Mouse (Mus musculus) hindbrain, embryonic 10.5 days (tissue): ENCODE results near the gene Lamtor2. TPM values are rescaled to one million over a fixed set of nuclear protein-coding genes. Genes with fewer than 3 reads are reported as not detected.

ENCODE experiments used
- DNase-seq: peaks from one replicate; pipeline ENCODE4 v3.0.0-alpha.2; 2017; ENCODE audit warnings: low spot score
- H3K27ac ChIP-seq: fragments of 300-500 bp; sonication (generic); 2 replicates; pipeline ENCODE4 v1.5.1; 2016; ENCODE audit warnings: mild to moderate bottlenecking, moderate library complexity
- H3K27me3 ChIP-seq: fragments of 300-500 bp; sonication (generic); 2 replicates; pipeline ENCODE4 v1.6.1; 2016; ENCODE audit warnings: mild to moderate bottlenecking; ENCODE audit not compliant: poor library complexity, insufficient read depth, severe bottlenecking
- H3K36me3 ChIP-seq: fragments of 300-500 bp; sonication (generic); 2 replicates; pipeline ENCODE4 v1.6.1; 2016; ENCODE audit warnings: mild to moderate bottlenecking, moderate library complexity
- H3K4me1 ChIP-seq: fragments of 300-500 bp; sonication (generic); replicated peaks from 2 replicates; pipeline ENCODE4 v1.6.1; 2016; ENCODE audit warnings: mild to moderate bottlenecking
- H3K4me3 ChIP-seq: fragments of 300-500 bp; sonication (generic); 2 replicates; pipeline ENCODE4 v1.5.1; 2016; ENCODE audit warnings: mild to moderate bottlenecking, moderate library complexity
- H3K9me3 ChIP-seq: fragments of 300-500 bp; sonication (generic); 2 replicates; pipeline ENCODE4 v1.6.1; 2016; ENCODE audit warnings: mild to moderate bottlenecking, moderate library complexity
- WGBS: fragments of 180-500 bp; shearing (Covaris S2); methylation state at CpG from one replicate; pipeline ENCODE4 v1.1.7; 2016; 5-methylcytosine and 5-hydroxymethylcytosine counted together
- polyA plus RNA-seq: library from polyadenylated mRNA; unstranded; fragments of >200 nt; fragmentation: Nextera tagmentation; extraction: Ambion mirVana; gene quantifications from 2 replicates; pipeline ENCODE4 v1.2.1, GENCODE M21; 2016

Gene Lamtor2
- polyA plus RNA-seq, 1 experiment from 2014 or later = 180 TPM

GRCm38 (mm10) chr3:88536103-88536930 is 16.6 kb downstream of the Lamtor2 start:
- peaks cover 75% of the 10 kb centered on the region for H3K4me1 ChIP-seq
- peaks cover 64% of the 10 kb centered on the region for H3K36me3 ChIP-seq
- peak; percentile 73 for DNase-seq
- peak overlapping the region; percentile 100 for H3K27ac ChIP-seq
- H3K4me3 ChIP-seq = peak overlapping the region; percentile 96
- H3K9me3 ChIP-seq = no peaks in the 10 kb centered on the region
- 7% methylated on average over 64 of the region's 64 CpGs for WGBS
- H3K27me3 ChIP-seq = no peaks in the 10 kb centered on the region

GRCm38 (mm10) chr3:88535527-88535926 is 17.3 kb downstream of the Lamtor2 start:
- no peak for DNase-seq
- Histone ChIP-seq H3K36me3 (peaks cover 56% of the 10 kb centered on the region), H3K27me3 (no peaks in the 10 kb centered on the region), H3K9me3 (no peaks in the 10 kb centered on the region), H3K4me3 (peak overlapping the region; percentile 96), H3K27ac (peak overlapping the region; percentile 100), H3K4me1 (peaks cover 72% of the 10 kb centered on the region)
- 41% methylated on average over 4 of the region's 4 CpGs for WGBS

GRCm38 (mm10) chr3:88535005-88535404 is 17.9 kb downstream of the Lamtor2 start:
- Histone ChIP-seq H3K36me3 (peaks cover 51% of the 10 kb centered on the region), H3K27me3 (no peaks in the 10 kb centered on the region), H3K4me3 (peak overlapping the region; percentile 96), H3K9me3 (no peaks in the 10 kb centered on the region), H3K4me1 (peaks cover 72% of the 10 kb centered on the region), H3K27ac (peak overlapping the region; percentile 100)
- no peak for DNase-seq
- 5% methylated on average over 3 of the region's 3 CpGs for WGBS

- H3K4me1 ChIP-seq = peaks cover 73% of the 10 kb centered on the region
- whole genome bisulfite sequencing = 2% methylated on average over 4 of the region's 5 CpGs
- peak overlapping the region; percentile 100 for H3K27ac ChIP-seq
- peaks cover 53% of the 10 kb centered on the region for H3K36me3 ChIP-seq
- H3K9me3 ChIP-seq = no peaks in the 10 kb centered on the region
- DNase-seq = no peak
- peak overlapping the region; percentile 96 for H3K4me3 ChIP-seq
- no peaks in the 10 kb centered on the region for H3K27me3 ChIP-seq
These were observed 19.2 kb downstream of the Lamtor2 start for GRCm38 (mm10) chr3:88533706-88534105.

- peak overlapping the region; percentile 100 for H3K27ac ChIP-seq
- WGBS = under 1% methylated on average over 40 of the region's 40 CpGs
- H3K36me3 ChIP-seq = peaks cover 44% of the 10 kb centered on the region
- H3K27me3 ChIP-seq = no peaks in the 10 kb centered on the region
- no peaks in the 10 kb centered on the region for H3K9me3 ChIP-seq
- H3K4me1 ChIP-seq = peaks cover 73% of the 10 kb centered on the region
- peak; percentile 81 for DNase-seq
- H3K4me3 ChIP-seq = peak overlapping the region; percentile 96
These were observed 20.0 kb downstream of the Lamtor2 start for GRCm38 (mm10) chr3:88532689-88533511.

- peak within 1 kb of the TSS; percentile 96 for H3K4me3 ChIP-seq
- H3K36me3 ChIP-seq = peaks cover 38% of the 10 kb centered on the region
- peaks cover 73% of the 10 kb centered on the region for H3K4me1 ChIP-seq
- DNase-seq = no peak
- H3K9me3 ChIP-seq = no peaks in the 10 kb centered on the region
- peak within 1 kb of the TSS; percentile 100 for H3K27ac ChIP-seq
- H3K27me3 ChIP-seq = no peaks in the 10 kb centered on the region
- under 1% methylated on average over 31 of the region's 31 CpGs for WGBS
These were observed 20.6 kb downstream of the Lamtor2 start, which contains the start of gene Mex3a for GRCm38 (mm10) chr3:88532299-88532674. TSS of gene Mex3a (plus strand) at chr3:88532395.

GRCm38 (mm10) chr3:88531348-88532298 is 21.3 kb downstream of the Lamtor2 start:
- Histone ChIP-seq H3K36me3 (peaks cover 32% of the 10 kb centered on the region), H3K4me3 (peak overlapping the region; percentile 96), H3K9me3 (no peaks in the 10 kb centered on the region), H3K27me3 (no peaks in the 10 kb centered on the region), H3K27ac (peak overlapping the region; percentile 100), H3K4me1 (peaks cover 73% of the 10 kb centered on the region)
- WGBS = under 1% methylated on average over 62 of the region's 63 CpGs
- DNase-seq = peak; percentile 95

GRCm38 (mm10) chr3:88530082-88530864 is 22.6 kb downstream of the Lamtor2 start:
- no peaks in the 10 kb centered on the region for H3K9me3 ChIP-seq
- H3K4me1 ChIP-seq = peaks cover 73% of the 10 kb centered on the region
- peak overlapping the region; percentile 100 for H3K27ac ChIP-seq
- peak overlapping the region; percentile 96 for H3K4me3 ChIP-seq
- peaks cover 22% of the 10 kb centered on the region for H3K36me3 ChIP-seq
- H3K27me3 ChIP-seq = no peaks in the 10 kb centered on the region
- 9% methylated on average over 11 of the region's 11 CpGs for WGBS
- DNase-seq = peak; percentile 52

GRCm38 (mm10) chr3:88529204-88530000 is 23.5 kb downstream of the Lamtor2 start:
- Histone ChIP-seq H3K27ac (peak overlapping the region; percentile 100), H3K36me3 (peaks cover 22% of the 10 kb centered on the region), H3K4me1 (peaks cover 64% of the 10 kb centered on the region), H3K4me3 (peak overlapping the region; percentile 96), H3K27me3 (no peaks in the 10 kb centered on the region), H3K9me3 (no peaks in the 10 kb centered on the region)
- DNase-seq = peak; percentile 19
- WGBS = 36% methylated on average over 7 of the region's 7 CpGs

GRCm38 (mm10) chr3:88528646-88529045 is 24.2 kb downstream of the Lamtor2 start:
- DNase-seq = no peak
- Histone ChIP-seq H3K27me3 (no peaks in the 10 kb centered on the region), H3K9me3 (no peaks in the 10 kb centered on the region), H3K36me3 (peaks cover 27% of the 10 kb centered on the region), H3K4me3 (peak overlapping the region; percentile 96; the same call in 1 of the 2 replicates), H3K4me1 (peaks cover 57% of the 10 kb centered on the region), H3K27ac (peak overlapping the region; percentile 100; the same call in 1 of the 2 replicates)
- 86% methylated on average over 11 of the region's 11 CpGs for WGBS

GRCm38 (mm10) chr3:88527565-88527964 is 25.3 kb downstream of the Lamtor2 start:
- WGBS = 27% methylated on average over 8 of the region's 8 CpGs
- no peaks in the 10 kb centered on the region for H3K27me3 ChIP-seq
- no peaks in the 10 kb centered on the region for H3K9me3 ChIP-seq
- no peak for DNase-seq
- H3K4me3 ChIP-seq = peak overlapping the region; percentile 37
- H3K4me1 ChIP-seq = peaks cover 56% of the 10 kb centered on the region
- H3K27ac ChIP-seq = peak overlapping the region; percentile 78
- H3K36me3 ChIP-seq = peaks cover 37% of the 10 kb centered on the region
